Mouse (Mus musculus) heart, postnatal 10 days (tissue): Measurements from ENCODE around the gene Tuft1. TPM values are rescaled to one million over a fixed set of nuclear protein-coding genes. Genes with fewer than 3 reads are reported as not detected.

Source experiments
- DNase-seq, 2 experiments: peaks; one replicate each; pipeline ENCODE4 v3.0.0; 2021
- intact Hi-C: fragments of 180-260 bp; cut with DNase I; formaldehyde crosslinking; loops from one replicate; pipeline ENCODE4 v1.15.1; 2025
- total RNA-seq, 2 experiments: library from RNA; stranded (reverse); gene quantifications; 2 replicates each; pipeline ENCODE4 v1.2.3; 2021

Tuft1 gene
- total RNA-seq, 2 experiments from 2014 or later, result 3.2 to 3.3 TPM

DNA sequence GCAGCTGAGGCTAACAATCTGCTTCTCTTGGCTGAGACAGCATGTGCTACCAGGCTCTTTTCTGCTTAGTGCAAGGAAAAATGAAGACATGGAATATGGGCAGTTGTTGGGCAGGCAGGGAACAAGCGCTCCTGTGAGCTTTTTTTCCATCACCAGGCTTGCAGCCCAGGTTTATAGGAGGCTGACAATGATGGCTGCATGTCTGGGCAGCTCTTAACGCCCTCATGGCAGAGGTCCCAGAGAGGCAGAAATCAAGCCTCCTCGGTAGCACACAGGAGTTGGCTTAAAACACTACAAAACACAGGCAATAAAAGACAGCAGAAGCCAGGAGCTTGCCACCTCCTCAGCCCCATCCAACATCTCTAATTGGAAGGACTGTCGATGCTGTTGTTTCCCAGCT is 47.3 kb downstream of the Tuft1 start:
- peak in 1 of 2 experiments; percentile 16 for DNase-seq
- intact Hi-C loops, result loop anchor here (5.0 to 10.0 kb wide), 2 partner anchors 236 to 293 kb away; no protein-coding TSS in a partner anchor

DNA sequence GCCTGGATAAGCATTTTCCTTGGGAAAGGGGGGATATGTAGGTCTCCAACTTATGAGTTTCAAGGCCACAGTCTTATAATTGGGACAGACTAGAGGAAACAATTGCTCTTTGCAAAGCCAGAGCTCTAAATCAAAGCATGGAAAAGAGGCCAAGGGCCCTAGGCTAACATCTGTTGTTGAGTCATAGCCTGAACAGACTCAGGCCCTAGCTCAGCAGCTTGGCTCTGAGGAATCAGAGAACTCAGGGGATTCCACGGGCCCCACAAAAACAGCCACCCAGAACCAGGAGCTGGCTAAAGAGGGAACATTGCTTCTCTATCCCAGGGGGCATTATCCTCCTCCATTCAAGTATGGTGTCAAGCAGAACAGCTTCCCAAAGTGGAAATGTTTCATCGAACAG is 48.1 kb downstream of the Tuft1 start:
- DNase-seq, result peak; percentile 37 to 45
- intact Hi-C loops, result loop anchor here (5.0 to 10.0 kb wide), 2 partner anchors 237 to 294 kb away; no protein-coding TSS in a partner anchor

DNA sequence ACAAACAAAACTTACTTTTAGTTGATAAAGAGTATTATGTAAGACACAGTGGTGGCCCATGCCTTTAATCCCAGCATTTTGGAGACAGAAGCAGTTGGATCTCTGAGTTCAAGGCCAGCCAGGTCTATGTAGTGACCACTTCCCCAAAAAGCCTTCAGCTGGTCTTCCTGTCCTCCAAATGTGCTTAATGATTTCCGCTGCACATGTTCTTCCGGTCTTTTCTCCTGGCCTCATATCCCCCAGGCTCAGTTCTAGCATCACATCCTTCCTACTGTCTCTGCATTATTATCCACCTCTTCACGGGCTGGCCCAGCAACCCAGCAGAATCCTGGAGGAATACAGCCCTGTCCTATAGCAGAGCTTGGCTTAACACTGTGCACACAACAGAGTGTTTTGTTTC is 49.1 kb downstream of the Tuft1 start:
- no peak for DNase-seq
- intact Hi-C loops, result loop anchor here (5.0 to 10.0 kb wide), 2 partner anchors 238 to 295 kb away; no protein-coding TSS in a partner anchor

DNA sequence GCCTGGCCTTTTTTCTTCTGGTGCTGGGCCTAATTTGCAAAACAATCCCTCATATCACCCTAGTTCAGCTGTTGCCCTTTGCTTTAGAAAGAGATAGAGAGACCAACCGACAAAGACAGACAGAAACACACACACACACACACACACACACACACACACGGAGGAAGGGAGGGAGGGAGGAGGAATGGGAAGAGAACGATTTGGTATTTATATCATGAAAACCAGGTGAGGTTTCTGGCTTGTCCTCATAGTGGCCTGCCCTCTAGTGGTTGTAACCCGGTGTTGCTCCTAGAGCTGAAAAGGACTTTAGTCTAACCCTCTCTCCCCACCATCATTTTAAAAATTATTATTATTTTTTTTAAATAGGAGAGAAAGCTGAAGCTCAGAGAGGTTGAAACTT is 56.7 kb downstream of the Tuft1 start:
- intact Hi-C loops, result loop anchor here (1.0 kb wide), 2 partner anchors 146 to 236 kb away; no protein-coding TSS in a partner anchor
- DNase-seq, result peak; percentile 41 to 73

DNA sequence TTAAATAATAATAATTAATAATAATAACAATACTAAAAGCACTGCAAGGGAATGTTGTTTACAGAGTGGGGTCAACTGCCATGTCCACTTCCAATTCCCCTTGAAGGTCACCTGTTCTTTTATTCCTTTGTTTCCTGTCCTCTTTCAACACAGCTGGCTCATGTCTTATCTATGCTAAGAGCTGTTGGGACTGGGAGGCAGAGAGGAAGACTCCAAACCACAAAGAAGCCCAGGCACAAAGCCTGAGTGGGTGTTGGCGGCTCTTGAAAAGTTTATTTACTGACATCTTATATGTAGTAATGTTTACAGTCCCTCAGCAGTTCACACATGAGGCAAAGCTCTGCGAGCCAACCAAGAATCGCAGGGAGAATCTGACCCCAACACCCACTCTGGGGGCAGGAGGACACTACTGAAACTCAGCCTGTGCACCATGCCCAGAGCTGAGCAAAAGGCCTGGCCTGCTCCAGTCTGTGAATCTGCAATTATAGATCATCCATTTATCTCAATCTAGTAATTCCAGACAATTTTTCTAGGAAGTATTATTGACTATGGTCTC is 61.4 kb downstream of the Tuft1 start:
- DNase-seq, result no peak
- intact Hi-C loops, result no loop called here

DNA sequence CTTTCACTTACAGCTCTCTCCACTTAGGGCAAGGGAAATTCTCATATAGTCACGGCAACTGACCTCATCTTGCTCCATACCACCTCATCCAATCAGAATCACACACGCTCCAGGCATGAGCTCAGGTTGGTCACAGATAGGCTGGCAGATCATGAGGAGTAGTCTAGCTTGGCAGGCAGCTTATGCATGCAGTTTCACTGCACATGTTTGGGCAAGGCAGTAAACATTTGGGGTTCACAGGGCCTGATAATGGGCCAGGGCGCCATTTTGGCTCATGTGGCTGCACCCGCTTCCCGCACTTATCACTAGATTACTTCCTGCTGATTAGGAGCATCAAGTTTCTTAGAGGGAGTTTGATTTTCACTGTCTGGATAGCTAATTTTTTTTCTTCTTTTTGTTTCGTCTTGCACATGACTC is 62.8 kb downstream of the Tuft1 start:
- intact Hi-C loops, result no loop called here
- no peak for DNase-seq

DNA sequence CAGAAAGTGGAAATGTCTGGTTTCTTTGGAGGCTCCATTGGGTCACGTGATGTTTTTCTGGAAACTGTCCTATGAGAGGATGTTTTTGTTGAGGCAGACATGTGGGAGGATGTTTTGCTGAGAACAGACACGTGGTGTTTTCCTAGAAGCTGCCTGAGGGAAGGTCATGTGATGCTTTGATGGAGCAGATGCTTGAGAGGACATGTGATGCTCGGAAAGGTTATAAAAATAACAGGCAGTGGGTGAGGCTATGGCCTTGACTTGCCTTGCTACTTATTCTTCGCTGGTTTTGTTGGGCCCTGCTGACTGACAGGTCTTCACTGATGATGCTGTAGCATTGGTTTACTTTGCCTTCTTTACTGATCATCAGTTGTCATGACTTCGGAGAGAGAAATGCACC is 67.6 kb downstream of the Tuft1 start:
- no peak for DNase-seq
- intact Hi-C loops, result no loop called here

DNA sequence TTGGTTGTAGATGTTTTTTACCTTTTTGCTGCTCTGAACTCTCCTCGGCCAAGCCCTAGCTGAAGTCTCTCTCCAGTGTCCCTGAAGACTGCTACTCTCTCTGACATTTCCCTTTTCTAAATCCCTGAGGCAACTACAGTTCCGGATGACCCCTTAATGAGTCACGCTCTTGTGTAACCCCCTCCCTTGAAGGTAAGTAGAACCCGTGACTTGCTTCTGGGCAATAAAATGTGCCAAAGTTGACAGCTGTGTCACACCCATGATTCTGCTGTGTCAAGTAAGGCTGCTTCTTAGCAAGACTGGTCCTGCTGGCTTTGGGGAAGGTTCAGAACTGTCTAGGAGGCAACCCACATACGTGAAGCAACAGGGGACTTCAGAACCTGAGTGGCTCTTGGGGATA is 70.7 kb downstream of the Tuft1 start:
- intact Hi-C loops, result no loop called here
- no peak for DNase-seq

DNA sequence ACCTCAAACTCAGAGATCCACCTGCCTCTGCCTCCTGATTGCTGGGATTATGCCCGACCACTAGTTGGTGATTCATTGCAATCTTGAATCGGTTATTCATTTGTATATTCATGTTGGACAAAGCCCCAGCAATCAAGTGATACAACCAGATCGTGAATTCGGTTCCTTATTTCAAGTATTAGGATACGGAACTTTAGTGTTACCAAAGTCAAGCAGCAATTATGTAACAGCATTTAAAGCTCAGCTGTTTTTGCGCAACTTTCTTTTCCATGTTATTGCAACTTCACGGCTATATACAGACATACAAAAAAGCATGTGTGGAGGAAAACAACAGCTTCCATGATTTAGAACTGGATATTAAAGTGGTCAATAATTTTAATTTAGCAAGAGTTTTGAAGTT is 75.7 kb downstream of the Tuft1 start:
- no peak for DNase-seq
- intact Hi-C loops, result loop anchor here (5.0 kb wide), 2 partner anchors 126 to 254 kb away; partner anchors contain the start of gene Pogz

DNA sequence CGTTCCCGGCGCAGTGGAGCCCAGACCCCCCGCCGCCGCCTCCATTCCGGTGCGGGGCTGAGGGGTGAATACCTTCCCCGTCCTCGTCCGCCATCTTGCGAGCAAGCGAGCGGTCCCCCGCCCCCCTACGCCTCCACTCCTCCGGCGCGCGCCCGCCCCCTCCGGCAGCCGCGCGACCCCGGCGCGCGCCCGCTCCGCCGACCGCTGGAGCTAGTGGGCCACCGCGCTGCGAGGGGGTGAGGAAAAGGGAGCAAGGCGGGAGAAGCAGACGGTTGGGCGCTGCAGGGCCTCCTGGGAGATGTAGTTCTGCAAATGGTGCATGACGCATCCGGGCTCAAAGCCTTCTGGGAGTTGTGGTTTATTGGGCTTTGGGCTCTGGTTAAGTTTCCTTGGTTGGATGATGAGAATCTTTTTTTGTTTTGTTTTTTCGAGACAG is 76.2 kb downstream of the Tuft1 start, which contains the start of gene Snx27:
TSS of gene Snx27 (minus strand) at position 261 of the 436 bp plus-strand sequence.
- intact Hi-C loops, result loop anchor here (5.0 kb wide), 2 partner anchors 125 to 255 kb away; partner anchors contain the start of gene Pogz
- peak; percentile 94 to 95 for DNase-seq

DNA sequence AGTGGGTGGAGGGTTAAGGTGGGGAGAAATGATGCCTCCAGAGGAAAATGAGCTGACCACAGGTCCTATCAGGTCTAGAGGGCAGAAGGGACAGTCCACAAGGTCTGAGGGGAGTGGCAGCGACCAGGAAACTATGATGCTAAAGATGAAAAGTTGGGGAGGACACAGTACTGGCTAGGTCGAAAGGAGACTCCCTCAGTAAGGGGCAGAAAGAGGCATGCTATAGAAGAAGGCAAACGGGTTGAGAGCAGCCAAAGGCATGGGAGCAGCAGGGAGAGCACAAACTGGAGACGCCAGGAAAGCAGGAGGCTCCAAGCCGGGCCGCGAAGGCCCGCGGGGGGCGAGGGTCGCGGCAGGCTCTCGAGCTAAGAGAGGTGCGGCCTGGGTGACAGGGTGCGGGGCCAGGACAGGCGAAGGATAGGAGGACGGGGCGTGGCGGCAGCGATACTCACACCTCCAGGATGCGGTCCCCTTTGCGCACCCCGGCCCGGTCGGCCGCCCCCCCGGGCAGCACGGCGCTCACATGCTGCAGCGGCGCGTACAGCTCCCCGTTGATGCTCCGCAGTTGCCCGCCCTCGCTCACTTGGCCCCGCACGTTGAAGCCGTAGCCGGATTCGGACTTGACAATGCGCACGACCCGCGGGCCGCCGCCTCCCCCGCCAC is 76.7 kb downstream of the Tuft1 start:
- intact Hi-C loops, result loop anchor here (5.0 kb wide), 2 partner anchors 125 to 255 kb away; partner anchors contain the start of gene Pogz
- DNase-seq, result no peak

DNA sequence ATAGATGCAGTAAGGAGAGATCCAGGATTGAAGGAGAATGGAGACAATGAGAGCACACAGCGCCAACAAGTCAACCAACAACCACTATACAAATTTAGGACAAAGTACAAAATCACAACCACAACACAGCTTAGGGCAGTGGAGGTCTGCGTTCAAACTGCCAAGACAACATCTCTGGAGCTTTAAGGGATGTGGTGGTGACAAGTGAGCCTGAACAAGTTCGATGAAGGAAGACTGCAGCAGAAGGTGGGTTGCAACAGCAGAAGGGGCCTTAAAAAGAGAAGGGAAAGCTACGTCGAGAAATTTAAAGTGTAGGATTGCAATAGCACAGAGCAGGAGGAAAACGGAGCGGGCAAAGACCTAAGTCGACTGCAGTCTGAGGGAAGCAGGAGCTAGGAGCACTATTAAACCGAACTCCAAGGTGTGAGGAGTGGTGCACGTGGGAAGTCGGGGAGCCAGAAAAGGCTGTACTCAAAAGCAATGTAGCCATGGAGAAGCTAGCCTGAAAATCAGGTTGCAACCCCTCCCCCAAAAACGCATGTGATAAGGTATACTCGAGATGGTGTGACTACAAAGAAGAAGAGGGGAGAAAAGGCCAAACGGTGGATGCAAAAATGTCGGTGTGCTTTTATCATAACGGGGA is 77.4 kb downstream of the Tuft1 start:
- DNase-seq, result no peak
- intact Hi-C loops, result loop anchor here (5.0 kb wide), 2 partner anchors 124 to 256 kb away; partner anchors contain the start of gene Pogz

DNA sequence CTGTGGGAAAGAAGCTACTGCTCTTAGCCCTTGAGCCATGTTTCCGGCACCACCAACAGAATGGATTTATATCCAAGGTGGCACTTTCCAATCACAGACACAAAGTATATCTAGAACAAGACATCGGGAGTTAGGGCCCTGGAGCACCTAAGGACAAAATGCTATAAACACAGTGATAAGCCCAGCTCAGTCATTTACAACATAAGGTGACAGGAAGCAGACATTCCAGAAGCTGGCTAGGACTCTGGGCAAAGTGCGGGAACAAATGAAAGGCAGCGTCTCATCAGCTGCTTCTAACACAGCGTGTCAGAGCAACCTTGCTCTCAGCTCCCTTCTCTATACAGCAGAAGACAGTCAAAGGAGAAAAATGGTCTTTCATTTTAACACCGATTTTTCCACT is 84.2 kb downstream of the Tuft1 start:
- DNase-seq, result no peak
- intact Hi-C loops, result no loop called here

DNA sequence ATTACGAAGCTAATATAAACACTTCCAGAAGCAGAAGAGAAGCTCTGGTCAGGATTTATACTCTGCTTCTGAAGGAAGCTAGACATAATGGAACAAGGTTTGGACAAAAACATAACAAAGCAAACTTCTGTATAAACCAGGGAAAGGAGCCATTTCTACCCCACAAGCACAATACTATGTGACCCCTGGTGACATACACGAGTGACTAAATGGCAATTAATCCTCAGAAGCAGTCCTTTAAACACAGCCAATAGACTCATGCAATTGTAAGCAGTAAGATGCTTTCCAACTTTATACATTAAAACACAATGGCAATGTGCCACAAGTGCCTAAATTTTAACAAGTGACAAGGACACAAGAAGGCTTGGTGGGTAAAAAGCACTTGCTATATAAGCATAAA is 91.4 kb downstream of the Tuft1 start:
- DNase-seq, result no peak
- intact Hi-C loops, result no loop called here

DNA sequence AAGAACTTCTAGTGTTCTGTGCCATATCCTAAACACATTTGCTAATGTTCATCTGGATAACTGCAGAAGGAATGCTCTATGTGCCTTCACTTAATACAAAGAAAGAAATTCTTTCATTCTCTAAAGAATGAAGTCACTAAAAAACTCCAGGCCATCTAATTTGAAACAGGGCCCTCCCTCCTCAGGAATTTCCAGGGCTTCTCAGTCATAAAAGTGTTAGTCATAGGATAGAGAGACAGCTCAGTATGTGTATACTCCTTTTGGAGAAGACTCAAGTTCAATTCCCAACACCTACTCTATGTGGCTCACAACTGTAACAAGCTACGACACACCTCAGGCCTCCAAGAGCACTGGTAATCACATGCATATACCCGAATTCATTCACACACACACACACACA is 93.1 kb downstream of the Tuft1 start:
- peak; percentile 22 to 28 for DNase-seq
- intact Hi-C loops, result no loop called here

DNA sequence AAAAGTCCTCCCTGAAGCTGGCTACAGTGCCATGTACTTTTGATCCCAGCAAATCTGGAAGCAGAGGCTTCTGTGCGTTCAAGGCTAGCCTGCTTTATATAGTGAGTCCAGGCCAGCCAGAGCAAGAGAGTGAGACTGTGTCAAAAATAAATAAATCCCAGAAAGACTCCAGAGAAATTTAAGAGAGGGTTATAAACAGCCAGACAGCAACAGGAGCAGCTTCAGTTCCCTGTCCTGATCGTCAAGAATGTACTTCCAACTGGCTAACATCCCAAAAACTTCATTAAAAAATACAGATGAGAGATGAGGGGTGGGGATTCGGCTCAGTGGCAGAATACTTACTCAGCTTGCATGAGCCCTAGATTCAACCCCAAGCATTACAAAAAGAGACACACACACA is 93.5 kb downstream of the Tuft1 start:
- peak in 1 of 2 experiments; percentile 7 for DNase-seq

DNA sequence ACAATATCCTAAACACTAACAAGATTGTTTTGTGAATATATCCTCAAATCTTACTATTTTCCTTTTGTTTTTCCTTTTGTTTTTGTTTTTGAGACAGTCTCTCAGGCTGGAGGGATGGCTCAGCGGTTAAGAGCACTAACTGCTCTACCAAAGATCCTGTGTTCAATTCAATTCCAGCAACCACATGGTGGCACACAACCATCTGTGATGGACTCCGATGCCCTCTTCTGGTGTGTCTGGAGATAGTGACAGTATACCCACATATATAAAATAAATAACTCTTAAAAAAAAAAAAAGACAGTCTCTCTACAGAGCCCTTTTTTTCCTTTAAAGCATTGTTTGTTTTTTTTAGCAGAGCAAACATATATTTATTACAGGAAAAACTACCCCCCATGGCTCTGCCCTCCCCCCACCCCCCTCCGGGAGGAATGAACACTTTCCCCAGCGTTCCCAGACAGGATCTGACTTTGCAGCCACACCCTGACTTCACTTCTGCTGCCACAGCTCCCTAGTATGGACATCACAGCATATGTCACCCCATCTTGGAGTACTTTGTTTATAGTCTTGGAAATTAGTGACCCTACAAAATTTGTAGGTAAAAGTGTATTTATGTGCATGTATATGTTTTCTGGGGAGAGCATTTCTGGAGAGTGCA is 94.2 kb downstream of the Tuft1 start:
- intact Hi-C loops, result no loop called here

More for the DNA sequence above, 93.5 kb downstream of the Tuft1 start:
- intact Hi-C loops, result no loop called here

DNA sequence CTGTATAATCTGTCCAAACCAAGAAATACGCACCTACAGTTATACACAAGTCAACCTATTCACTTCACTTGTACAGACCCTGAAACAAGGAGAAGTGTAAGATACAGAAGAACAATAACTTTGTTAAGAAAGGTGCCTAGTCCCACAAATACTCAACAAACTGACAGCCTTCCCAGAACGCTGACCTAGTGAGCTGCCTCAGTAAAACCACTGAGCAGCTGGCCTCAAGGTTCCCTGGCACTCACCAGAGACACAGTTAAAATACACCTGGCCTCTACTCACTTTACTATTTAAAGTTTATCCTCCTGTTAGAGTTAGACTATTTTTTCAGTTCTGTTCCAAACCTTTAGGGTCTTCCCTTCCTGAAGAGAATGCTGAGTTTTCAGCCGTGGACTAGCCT is 95.5 kb downstream of the Tuft1 start:
- intact Hi-C loops, result no loop called here
- DNase-seq, result no peak

More for the DNA sequence above, 94.2 kb downstream of the Tuft1 start:
- no peak for DNase-seq
